In the genomic region with DNA sequence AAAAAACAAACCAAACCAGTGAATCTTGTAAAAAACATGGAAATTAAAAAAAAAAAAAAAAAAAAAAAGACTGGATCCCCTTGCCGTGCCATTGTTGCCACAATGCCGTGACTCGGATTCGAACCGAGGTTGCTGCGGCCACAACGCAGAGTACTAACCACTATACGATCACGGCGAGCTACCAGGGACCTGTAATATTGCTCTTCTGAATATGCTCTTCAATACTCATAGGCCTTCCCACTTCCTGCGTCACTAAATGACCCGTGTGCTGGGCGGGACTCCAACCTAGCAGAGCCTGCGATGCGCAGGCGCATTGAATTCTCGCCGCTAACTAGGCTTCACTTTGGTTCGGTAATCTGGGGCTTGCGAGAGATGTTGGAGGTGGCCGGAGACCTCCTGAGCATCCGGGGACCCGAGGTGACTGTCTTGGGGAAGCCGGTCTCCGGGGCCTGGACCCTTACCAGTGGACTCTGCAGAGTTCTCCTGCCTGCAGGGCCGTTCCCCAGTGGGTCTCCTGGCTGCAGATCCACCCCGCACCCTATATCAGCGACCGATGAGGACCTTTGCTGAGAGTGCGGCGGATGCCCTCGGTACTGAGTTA, we compare ENCODE assay signal across 8 mouse cellular contexts. TPM values are rescaled to one million over a fixed set of nuclear protein-coding genes. Genes with fewer than 3 reads are reported as not detected.
A peak's percentile ranks its signal among the peaks of the same experiment; 100 is the strongest.
DNase-seq lines count a peak whose midpoint lies in the region; ATAC-seq and TF ChIP-seq lines count a peak whose summit lies in the region.

No protein-coding gene starts in this region.

- peak; percentile 91 for ATAC-seq in embryonic facial prominence, embryonic 13.5 days (ENCODE audit: insufficient number of reproducible peaks, insufficient read depth, low FRiP score, low TSS enrichment, low read depth)
- ATAC-seq in limb, embryonic 14.5 days (ENCODE audit: low FRiP score, low read depth): peak; percentile 86
- peak; percentile 89 for ATAC-seq in midbrain, postnatal 0 days (ENCODE audit: low FRiP score)

- H3K36me3 ChIP-seq in embryonic facial prominence, embryonic 13.5 days: no peaks in the 10 kb centered on the region
- H3K36me3 ChIP-seq in limb, embryonic 14.5 days (ENCODE audit: control insufficient read depth, insufficient read depth, low read length): no peaks in the 10 kb centered on the region
- no peaks in the 10 kb centered on the region for H3K36me3 ChIP-seq in midbrain, postnatal 0 days (ENCODE audit: insufficient read depth, low read length)

- peak; percentile 89 for DNase-seq in 3134 (ENCODE audit: extremely low read depth, insufficient read length, low spot score)
- DNase-seq in adrenal gland, postnatal 36 days: peak; percentile 91 to 92
- peak; percentile 99 for DNase-seq in heart, adult 8-10 months (ENCODE audit: low spot score)
- peak; percentile 98 for DNase-seq in kidney, adult 9 months
- DNase-seq in limb, embryonic 14.5 days (ENCODE audit: low spot score): peak; percentile 98
- peak; percentile 98 for DNase-seq in midbrain, postnatal 0 days (ENCODE audit: low spot score)
- peak; percentile 81 to 88 for DNase-seq in spleen, postnatal 14 days (ENCODE audit: low spot score in 2 of 2)

- TF ChIP-seq POLR2A in limb, embryonic 14.5 days (IDR thresholded peaks at IDR 0.05; ENCODE audit: borderline replicate concordance, extremely low read depth, insufficient read depth, insufficient read length): no peak

- H3K27ac ChIP-seq in embryonic facial prominence, embryonic 13.5 days: peak overlapping the region; percentile 91
- peak overlapping the region; percentile 85 for H3K27ac ChIP-seq in limb, embryonic 14.5 days (replicated peaks; ENCODE audit: low read depth, low read length)
- H3K27ac ChIP-seq in midbrain, postnatal 0 days (ENCODE audit: low read depth, low read length): peak overlapping the region; percentile 83

- peaks cover 7% of the 10 kb centered on the region; the same call in 1 of the 2 replicates for H3K4me1 ChIP-seq in embryonic facial prominence, embryonic 13.5 days
- no peaks in the 10 kb centered on the region for H3K4me1 ChIP-seq in limb, embryonic 14.5 days (ENCODE audit: control insufficient read depth, insufficient read depth, low read length)
- no peaks in the 10 kb centered on the region for H3K4me1 ChIP-seq in midbrain, postnatal 0 days (ENCODE audit: insufficient read depth, low read length)

- peak overlapping the region; percentile 80 for H3K9ac ChIP-seq in embryonic facial prominence, embryonic 13.5 days
- H3K9ac ChIP-seq in limb, embryonic 14.5 days (ENCODE audit: low read depth, low read length, severe bottlenecking): peak overlapping the region; percentile 66
- peak overlapping the region; percentile 70 for H3K9ac ChIP-seq in midbrain, postnatal 0 days (replicated peaks; ENCODE audit: low read length, poor library complexity, severe bottlenecking)

- peaks cover under 1% of the 10 kb centered on the region; the same call in 1 of the 2 replicates for H3K27me3 ChIP-seq in embryonic facial prominence, embryonic 13.5 days
- no peaks in the 10 kb centered on the region for H3K27me3 ChIP-seq in limb, embryonic 14.5 days (ENCODE audit: control insufficient read depth, insufficient read depth, low read length)
- H3K27me3 ChIP-seq in midbrain, postnatal 0 days (ENCODE audit: insufficient read depth, low read length): no peaks in the 10 kb centered on the region

- H3K4me3 ChIP-seq in embryonic facial prominence, embryonic 13.5 days: peak overlapping the region; percentile 75
- peak overlapping the region; percentile 61 for H3K4me3 ChIP-seq in limb, embryonic 14.5 days (replicated peaks; ENCODE audit: low read length)
- H3K4me3 ChIP-seq in midbrain, postnatal 0 days (ENCODE audit: low read depth, low read length): peak overlapping the region; percentile 71

- WGBS in embryonic facial prominence, embryonic 13.5 days: under 1% methylated on average over 32 of the region's 32 CpGs
- WGBS in limb, embryonic 14.5 days: under 1% methylated on average over 31 of the region's 32 CpGs
- under 1% methylated on average over 32 of the region's 32 CpGs for WGBS in midbrain, postnatal 0 days

- peak overlapping the region; percentile 87 for H3K4me2 ChIP-seq in embryonic facial prominence, embryonic 13.5 days
- peak overlapping the region; percentile 65 for H3K4me2 ChIP-seq in limb, embryonic 14.5 days (replicated peaks; ENCODE audit: low read depth, low read length, severe bottlenecking)
- H3K4me2 ChIP-seq in midbrain, postnatal 0 days (ENCODE audit: low read depth, low read length, poor library complexity, severe bottlenecking): peak overlapping the region; percentile 73

- no peaks in the 10 kb centered on the region for H3K9me3 ChIP-seq in embryonic facial prominence, embryonic 13.5 days
- H3K9me3 ChIP-seq in limb, embryonic 14.5 days (ENCODE audit: control insufficient read depth, low read length): no peaks in the 10 kb centered on the region
- H3K9me3 ChIP-seq in midbrain, postnatal 0 days (ENCODE audit: low read length): no peaks in the 10 kb centered on the region

- TF ChIP-seq CTCF in midbrain, postnatal 0 days (IDR thresholded peaks at IDR 0.05): no peak

RNA-seq across cellular contexts. Expression of a gene that starts 6.5 kb away (rescaled TPM):
- total RNA-seq in adrenal gland, postnatal 36 days (2021): 1 to 10 TPM; 9.3 to 9.4 TPM
- polyA plus RNA-seq in embryonic facial prominence, embryonic 13.5 days (2015; fragmentation: Nextera tagmentation; extraction: Ambion mirVana): 4.3 and 6.6 TPM in 2 replicates
- 1 to 10 TPM; 4.4 to 7.3 (median 5.7) TPM for total RNA-seq in heart, adult 8-10 months (2022)
- polyA plus RNA-seq in limb, embryonic 14.5 days (2012; rRNA removed): 34.1 and 34.2 TPM in 2 replicates
- polyA plus RNA-seq in limb, embryonic 14.5 days (2014; fragmentation: Nextera tagmentation; extraction: Ambion mirVana): 6.5 and 7.8 TPM in 2 replicates
- total RNA-seq in midbrain, postnatal 0 days (2014; rRNA removed): 95.6 and 138 TPM in 2 replicates
- 9.2 and 11.6 TPM in 2 replicates for polyA plus RNA-seq in midbrain, postnatal 0 days (2015; fragmentation: Nextera tagmentation; extraction: Ambion mirVana)

RNA-seq across cellular contexts. Expression of a gene that starts 50.8 kb away (rescaled TPM):
- 1 to 10 TPM; 3.0 to 3.5 TPM for total RNA-seq in adrenal gland, postnatal 36 days (2021)
- 0.40 TPM in 1 of 2 replicates, not detected in the other for polyA plus RNA-seq in embryonic facial prominence, embryonic 13.5 days (2015; fragmentation: Nextera tagmentation; extraction: Ambion mirVana)
- total RNA-seq in heart, adult 8-10 months (2022): 10 to 100 TPM; 16.0 to 22.8 (median 19.8) TPM
- polyA plus RNA-seq in limb, embryonic 14.5 days (2012; rRNA removed): 1.0 and 1.4 TPM in 2 replicates
- 0.50 and 0.78 TPM in 2 replicates for polyA plus RNA-seq in limb, embryonic 14.5 days (2014; fragmentation: Nextera tagmentation; extraction: Ambion mirVana)
- total RNA-seq in midbrain, postnatal 0 days (2014; rRNA removed): not detected in 2 replicates
- polyA plus RNA-seq in midbrain, postnatal 0 days (2015; fragmentation: Nextera tagmentation; extraction: Ambion mirVana): 0.10 TPM in 1 of 2 replicates, not detected in the other

Comparison
In these comparisons a context has a peak if more than half of its experiments do, and no peak if none do; other contexts are left out.
1. Peak in every context shown above with its lines: DNase-seq, ATAC-seq, H3K4me3 ChIP-seq and H3K27ac ChIP-seq.